Mouse (Mus musculus) thymus, adult 18-20 months (tissue): ENCODE data around the gene B3gnt5.
"Not testable (repeated sequence)": the region's sequence is repeated elsewhere in the genome, so short reads cannot be mapped to it uniquely, and the experiment has no call there.

ENCODE experiments used
- DNase-seq, 2 experiments: peaks; one replicate each; pipeline ENCODE4 v3.0.0; 2022; ENCODE audit warnings: mixed read lengths in 2 of 2

Gene B3gnt5

DNA sequence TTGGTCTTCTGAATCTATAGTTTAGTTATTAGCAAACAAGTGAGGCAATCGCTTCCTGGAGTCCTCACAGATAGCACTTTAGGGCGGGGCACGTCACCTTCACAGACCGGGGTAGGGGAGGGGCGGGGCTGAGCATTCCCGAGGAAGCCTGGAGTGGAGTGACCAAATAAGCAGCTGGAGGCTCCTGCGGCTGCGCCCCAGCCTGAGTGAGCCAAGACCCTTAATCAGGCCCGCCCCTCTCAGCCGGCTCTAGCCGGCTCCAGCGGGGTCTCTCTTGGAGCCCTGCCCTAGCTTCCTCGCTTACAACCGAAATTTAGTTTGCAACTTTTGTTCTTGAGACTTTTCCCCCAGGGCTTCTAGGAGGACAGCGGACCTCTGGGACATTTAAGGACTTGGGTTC is at the start of gene B3gnt5:
B3gnt5 (plus strand) TSS at position 135 of the 400 bp plus-strand sequence.
- peak; percentile 13 to 37 for DNase-seq

GRCm38 (mm10) chr16:19720959-19721358 is 39.0 kb upstream of the B3gnt5 start:
- no peak for DNase-seq

DNA sequence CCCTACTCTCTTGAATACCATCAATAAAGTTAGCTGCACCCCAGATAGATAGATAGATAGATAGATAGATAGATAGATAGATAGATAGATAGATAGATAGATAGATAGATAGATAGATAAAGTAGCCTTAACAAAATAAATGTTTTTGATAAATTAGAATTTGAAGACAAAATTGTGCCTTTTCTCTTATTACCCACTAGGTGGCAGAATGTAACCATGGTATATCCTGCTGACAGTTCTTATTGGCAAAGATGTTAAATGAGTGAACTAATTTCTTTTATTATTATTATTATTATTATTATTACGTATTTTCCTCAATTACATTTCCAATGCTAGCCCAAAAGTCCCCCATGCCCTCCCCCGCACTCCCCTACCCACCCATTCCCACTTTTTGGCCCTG is 35.9 kb upstream of the B3gnt5 start:
- not testable (repeated sequence) for DNase-seq

DNA sequence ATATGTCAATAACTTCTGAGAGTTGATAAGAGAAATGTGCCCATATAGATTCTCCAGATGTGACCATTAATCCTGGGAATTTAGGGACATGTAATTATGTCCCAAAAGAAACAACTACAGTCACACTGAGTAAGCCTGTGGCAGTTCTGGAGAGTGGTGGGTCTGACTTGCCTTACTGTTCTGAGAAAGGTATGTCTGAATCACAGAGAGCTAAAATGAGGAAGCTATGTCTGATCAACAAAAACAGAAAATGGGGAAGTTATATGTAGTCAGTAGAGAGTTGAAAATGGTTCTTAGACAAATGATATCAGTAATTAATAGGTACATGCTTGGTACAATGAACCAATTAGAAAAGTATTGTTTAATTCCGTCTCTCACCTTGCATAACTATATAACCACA is 27.1 kb upstream of the B3gnt5 start:
- DNase-seq = no peak

DNA sequence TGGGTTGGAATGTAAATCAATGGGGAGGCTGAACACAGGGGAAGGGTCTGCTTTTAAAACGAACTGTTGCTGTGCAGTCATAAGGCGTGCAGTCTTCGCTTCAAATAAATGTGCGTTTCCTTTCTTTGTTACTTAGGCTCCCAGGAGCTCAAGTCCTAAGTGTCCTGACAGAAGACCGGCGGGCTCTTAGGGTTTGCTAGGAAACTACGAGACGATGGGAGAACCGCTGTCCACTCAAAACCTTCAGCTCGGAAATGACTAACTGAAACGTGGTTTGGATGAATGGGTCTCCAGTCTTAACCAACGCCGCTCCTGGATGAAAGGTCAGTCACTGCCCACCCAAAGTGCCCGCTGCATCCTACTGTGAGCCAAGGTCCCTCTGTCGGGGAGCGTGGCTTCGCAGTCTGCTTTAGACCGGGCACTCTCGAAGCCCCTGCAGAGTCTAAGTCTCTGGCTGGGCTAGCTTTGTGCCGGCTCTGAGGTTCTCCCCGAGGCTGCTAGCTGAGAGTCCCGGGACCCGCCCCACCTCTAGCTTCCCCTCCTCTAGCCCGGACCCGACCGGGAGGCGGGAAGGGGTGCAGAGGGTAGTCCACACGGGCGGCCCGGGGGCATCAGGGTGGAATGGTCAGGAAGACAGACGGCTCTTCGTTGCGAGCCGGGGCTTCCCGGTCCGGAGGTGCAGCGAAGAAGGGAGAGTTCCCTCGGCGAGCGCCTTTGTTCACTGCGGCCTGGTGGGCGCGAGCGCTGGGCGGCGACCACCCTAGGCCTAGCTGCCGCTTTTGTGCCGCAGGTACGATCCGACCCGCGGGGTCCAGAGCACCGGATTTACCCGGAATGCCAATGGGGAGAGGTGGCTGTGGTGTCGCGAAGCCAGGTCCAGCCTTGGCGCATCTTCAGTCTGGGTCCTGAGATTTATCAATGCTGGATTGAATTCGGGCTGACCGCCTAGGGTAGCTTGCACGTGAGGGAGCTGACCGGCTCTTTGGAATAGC is 793 bp downstream of the B3gnt5 start:
- DNase-seq = peak; percentile 17 to 23

- DNase-seq = peak in 1 of 2 experiments; percentile 10
Measured at GRCm38 (mm10) chr16:19761691-19762090, 1.7 kb downstream of the B3gnt5 start.

GRCm38 (mm10) chr16:19766107-19766506 is 6.1 kb downstream of the B3gnt5 start:
- DNase-seq = no peak

DNA sequence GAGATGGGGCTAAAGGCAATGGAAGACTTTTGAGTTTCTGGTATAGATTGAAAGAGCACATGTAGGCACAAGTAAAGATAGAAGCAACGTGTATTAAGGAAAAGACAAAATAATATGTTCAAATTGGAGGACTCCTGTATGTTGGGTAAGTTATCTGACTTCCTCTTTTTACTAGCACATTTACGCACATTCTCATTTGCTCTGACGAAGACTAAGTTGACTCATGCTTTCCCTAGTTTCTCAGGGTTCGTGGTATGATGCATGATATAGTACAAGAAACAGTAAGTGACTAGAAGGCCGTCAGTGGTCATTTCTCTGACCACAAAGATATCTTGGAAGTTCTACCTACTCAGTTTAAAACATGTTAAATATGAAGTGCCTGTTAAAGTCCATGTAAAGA is 8.0 kb downstream of the B3gnt5 start:
- no peak for DNase-seq

DNA sequence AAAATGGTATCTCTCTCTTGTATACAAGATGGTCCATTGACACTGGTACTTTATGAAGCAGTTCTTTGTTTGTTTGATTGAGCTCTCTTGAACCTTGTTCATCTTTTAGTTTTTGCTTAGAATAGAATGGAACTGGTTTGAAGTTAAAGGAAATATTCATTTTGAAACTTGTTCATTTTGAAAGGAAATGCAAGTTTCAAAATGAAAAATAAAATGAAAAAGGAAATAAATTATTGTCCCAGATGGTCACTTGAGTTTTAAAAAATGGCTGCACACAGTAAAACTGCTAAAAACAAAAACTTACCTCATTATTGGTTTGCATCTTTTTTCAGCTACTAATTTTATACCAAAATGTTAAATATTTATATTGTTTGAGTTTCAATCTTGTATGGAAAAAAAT is 12.0 kb downstream of the B3gnt5 start:
- DNase-seq = no peak

DNA sequence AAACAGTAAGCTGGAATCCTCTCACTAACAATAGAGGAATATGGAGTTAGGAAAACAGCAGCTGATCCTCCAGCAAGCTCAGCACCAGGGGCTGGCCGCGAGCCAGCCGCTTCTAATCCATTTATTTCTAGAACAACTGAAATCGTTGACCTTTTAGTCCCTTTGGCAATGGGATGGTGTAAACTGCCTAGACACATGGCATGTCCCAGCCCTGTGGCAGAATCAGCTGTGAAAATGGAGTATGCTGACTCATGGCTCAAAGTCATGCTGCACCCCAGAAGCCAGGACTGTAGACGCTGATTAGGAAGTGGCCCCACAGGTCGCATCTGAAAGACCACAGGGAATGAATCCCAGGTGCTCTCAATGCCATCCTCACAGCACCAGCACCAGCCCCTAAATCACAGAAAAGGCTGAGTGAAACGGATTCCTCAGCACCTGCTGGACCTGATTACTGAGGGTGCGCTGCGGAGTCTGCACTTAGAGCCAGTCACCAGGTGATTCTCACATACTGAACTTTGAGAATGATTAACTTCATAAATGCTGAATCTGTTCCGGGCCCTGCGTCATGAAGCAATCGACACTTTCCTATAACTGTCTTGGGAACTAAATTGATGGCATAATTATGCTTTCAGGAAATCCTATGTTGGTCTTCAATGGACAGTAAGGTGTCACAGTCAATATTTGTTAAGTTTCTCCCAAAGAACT is 26.5 kb downstream of the B3gnt5 start:
- no peak for DNase-seq

- DNase-seq = no peak
Measured at GRCm38 (mm10) chr16:19789914-19790313, 29.9 kb downstream of the B3gnt5 start.

- no peak for DNase-seq
Measured at GRCm38 (mm10) chr16:19818801-19819200, 58.8 kb downstream of the B3gnt5 start.
